Mouse (Mus musculus) Muller cell, postnatal 12 days (primary cell): ENCODE results near the gene Larp6.
A peak's percentile ranks its signal among the peaks of the same experiment; 100 is the strongest.

Experiments
- DNase-seq: peaks from one replicate; pipeline ENCODE4 v3.0.0-alpha.2; 2015; ENCODE audit errors: inconsistent ontology term

Gene Larp6

DNA sequence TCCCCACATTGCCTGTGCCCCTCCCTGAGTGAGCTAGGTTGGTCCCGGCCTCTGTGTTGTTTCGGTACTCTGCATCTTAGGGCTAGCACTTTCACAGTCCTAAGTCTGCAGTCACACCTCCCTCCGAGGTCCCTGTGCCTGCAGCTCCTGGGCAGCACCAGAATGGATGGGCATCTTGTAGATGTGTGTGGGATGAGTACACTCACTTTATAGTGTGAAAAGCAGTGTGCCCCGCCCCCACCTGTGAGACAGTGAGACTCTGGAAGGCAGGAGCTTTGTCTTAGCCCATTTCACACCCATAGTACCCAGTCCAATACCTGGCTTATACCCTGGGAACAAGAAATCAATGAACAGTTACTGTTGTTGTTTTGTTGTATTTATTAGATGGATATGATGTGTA, 2.5 kb downstream of the Larp6 start:
- DNase-seq, result no peak

DNA sequence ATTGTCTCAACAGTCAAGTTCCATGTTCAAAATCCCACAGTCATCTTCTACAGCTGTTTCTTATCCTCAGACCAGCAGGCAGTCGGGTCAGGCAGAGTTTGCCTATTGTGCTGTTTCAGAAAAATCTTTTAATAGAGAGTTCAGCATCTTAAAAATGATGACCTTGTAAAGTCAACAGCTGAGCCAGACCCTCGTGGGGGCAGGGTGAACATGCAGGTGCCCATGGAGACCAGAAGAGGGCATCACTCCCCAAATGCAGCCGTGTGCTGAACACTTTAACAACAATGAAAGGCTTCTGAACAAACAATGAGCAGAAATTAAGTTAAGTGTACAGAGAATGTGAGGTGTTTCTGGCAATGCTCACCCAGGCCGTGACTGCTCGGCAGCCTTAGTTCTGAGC, 3.0 kb downstream of the Larp6 start:
- DNase-seq, result no peak

DNA sequence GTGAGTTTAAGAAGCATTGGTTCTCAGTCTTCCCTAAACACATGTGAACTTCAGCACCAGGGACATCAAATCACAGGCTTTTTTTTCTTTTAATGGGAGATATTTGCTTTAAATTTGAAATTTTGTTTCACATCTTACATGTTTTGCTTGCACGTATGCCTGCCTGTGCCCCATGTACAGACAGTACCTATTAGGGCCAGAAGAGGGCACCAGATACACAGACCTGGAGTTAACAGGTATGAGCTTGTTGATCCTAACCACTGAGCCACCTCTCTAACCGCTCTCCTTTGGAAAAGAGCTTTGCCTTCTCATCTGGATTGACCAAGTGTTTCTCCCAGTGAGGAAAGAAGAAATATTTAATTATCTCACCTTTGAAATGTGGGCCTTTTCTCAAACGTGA, 5.5 kb downstream of the Larp6 start:
- no peak for DNase-seq

DNA sequence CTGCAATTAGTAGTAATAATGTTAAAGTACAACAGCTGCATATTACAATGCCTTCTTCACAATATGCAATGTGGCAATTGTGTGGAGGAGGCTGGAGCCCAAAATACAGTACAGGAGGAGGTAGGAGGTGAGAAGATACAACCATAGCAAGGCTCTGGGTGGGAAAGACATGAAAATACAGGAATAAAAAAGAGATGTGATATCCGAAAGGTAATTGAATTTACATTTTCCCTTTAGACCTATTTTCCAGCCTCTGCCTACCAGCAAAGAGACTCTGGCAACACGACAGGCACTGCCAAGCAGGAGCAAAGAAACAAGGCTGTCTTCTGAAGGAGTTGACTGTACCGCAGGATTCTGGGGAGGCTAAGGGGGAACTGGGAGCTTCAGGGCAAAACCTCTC, 6.9 kb downstream of the Larp6 start:
- DNase-seq, result no peak

DNA sequence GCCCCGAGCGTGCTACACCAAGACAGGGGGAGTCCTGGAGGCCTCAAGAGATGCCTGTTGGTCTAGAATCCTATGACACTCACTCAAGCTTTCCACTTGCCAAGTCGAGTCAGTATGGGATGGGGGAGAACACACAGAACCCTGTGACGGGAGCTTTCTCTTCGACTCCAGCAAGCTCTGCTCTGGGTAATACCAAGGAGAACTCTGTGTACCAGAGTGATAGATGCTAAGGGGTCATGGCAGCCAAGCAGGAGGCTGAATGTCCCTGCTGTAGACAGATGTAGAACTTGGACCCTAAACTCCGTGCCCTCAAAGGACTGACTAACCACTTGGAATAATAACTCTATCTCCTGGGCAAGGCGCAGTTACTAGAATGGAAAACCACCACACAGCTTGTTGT, 12.2 kb downstream of the Larp6 start:
- DNase-seq, result no peak

DNA sequence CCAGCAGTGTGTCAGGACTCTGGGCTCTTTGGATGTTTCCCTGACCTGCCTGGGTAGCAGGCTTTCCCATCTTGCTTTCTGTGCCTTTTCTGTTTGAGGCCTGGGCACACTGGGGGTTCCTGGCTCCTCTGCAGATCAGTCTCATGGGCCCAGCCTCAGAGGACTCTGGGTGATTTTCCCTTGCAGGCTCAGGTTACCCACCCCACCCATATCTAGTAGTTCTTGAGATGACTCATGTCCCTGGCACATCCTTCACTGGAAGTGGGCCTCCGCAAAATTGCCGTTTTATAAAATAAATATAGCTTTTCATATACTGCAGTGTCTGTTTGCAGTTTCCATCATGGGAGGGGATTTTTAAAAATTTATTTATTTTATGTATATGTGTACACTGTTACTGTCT, 21.5 kb downstream of the Larp6 start:
- no peak for DNase-seq

DNA sequence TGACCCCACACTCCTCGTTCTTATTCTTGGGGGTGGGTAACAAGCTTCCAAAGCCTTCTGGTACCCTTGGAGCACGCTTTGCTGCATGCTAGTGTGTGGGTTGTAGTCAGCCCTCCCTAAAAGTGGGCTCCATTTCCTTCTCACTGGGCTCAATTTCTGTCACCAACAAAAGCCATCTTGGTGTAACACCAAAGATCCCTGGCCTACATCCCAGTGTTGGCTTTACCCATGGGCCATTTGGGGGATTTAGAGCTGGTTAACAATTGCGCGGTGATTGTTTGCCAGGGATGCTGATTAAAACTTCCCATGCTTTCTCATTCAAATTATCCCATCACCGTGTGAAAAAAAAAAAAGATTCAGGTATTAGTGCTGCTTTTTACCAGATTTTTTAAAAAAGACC, 26.3 kb downstream of the Larp6 start:
- no peak for DNase-seq

DNA sequence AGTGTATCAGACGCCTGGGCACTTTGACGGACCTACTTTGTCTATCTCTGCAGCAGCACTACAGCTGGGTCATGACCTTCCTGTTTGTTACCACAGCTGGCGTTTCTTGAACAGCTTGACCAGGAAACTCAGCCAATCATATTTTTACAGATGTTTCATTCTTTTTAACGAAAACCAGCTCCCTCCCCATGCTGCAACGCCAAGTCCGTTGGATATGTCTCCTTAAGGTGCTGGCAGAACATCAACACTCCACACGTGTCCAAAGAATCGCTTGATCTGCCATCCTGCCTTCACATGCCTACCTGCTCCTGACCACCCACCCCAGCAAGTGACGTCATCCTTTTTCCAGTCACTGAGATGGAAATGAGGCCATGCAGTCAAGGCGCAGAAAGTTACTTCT, 28.6 kb downstream of the Larp6 start:
- DNase-seq, result no peak

DNA sequence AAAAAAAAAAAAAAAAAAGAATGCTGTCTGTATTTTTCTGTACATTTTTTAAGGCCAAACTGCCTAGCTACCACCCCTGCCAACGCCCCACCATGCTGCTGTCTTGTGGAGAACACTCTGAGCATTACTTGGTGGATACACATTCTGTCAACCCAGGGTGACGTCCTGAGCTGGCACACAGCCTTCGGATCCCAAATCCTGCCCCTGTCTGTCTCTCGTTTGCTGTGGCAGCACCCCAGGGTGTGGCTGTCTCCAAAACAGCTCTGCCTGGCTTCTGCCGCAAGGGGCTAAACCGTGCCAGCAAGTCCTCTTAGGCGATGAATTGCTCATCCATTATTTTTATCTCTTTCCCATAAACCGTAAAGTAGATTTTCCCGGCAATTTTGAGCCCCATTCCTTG, 29.7 kb downstream of the Larp6 start:
- no peak for DNase-seq

DNA sequence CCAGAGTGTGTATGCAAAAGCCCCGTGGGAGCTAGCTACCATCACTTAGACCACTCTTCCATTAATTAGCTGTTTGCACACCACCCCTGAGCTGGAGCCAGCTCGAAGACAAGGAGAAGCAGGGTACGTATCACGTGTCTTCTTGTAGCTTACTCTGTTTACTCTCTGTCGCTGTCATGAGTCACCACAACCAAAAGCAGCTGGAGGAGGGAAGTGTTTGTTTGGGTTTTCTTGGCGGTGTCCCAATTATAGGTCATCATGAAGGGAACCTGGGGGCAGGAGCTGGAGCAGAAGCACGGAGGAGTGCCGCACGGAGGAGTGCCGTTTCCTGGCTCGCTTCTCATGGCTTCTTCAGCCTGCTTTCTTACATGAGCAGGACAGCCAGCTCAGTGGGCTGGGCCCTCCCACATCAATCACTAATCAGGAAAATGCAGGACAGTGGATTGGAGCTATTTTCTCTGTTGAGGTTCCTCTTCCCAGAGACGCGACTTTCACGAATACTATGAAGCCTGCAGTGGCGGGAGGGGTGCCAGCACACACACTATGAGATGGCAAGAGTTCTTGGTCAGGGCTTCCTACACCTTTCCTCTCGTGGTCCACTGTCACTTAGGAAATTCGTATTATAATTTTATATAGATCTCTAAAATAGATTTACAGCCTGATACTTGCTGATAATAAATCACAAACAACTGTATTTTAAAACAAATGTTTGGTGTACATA, 30.6 kb downstream of the Larp6 start:
- DNase-seq, result peak; percentile 77

DNA sequence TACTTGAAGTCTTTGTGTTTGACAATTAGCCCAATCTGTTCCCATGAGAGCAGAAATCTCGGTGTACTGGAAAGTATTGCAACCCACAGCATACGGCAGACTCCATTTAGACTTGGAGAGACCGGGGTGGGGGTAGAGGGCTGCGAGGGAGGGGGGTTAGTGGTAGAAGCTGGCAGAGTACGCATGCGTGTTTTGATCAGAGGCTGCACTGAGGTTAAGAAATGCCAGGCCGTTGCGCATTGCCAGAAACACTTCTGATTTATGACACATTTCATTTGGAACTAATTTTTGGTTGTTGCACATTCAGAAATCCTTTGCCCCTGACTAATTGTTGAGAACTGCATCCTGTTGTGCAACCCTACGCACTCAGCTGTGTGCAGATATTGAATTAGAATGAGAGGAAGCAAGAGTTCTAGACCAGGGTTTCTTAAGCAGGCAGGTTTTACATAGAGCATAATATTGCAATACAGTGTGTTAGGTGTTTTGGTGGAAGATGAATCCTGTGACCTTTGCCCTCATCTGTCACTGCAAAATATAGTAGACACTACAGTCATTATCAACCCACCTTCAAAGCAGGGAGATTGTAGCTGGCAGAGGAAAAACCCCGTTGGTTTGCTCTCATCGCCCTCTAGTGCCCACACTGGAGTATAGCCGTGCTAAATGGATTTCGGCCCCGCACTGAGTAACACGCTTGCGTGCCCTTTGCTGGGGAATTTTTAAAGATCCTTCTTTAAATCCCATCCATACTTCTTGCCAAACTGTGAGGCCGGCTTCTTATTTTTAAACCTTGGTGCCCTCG, 31.6 kb downstream of the Larp6 start:
- DNase-seq, result peak; percentile 70

DNA sequence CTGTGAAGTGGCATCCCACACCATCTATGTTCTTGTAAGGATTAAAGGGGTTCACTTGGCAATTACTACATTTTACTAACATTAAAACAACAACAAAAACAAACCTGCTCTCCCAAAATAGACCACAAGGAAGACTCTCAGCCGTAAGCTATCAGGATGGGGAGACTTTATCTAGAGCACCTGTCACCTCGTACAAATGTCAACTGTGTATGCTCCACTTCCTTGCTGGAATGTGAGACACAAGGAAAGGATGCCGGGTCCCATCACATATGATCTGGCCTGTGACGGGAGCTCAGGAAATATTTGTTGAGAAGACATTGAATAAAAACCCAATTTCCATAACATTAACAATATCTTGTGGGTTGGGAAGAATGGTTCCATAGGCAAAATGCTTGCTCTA, 32.2 kb downstream of the Larp6 start:
- peak; percentile 65 for DNase-seq

DNA sequence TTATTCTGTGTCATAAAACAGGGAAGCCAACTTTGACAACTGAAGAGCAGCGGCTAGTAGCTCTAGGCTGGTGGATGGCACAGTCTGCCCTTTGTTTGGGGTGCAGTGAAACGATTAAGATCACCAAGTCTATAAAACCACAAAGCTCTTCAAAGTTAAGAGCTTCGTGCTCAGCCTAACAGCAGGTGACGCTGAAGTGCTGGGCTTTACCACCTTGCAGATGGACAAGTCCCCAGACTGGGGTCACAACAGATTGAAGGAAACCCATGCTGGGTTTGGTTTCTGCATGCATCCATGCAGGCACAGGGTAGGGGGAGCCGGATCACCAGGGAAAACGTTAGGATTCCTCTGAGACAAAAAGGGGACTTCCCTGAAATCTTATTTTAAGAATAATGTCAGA, 33.8 kb downstream of the Larp6 start:
- no peak for DNase-seq

DNA sequence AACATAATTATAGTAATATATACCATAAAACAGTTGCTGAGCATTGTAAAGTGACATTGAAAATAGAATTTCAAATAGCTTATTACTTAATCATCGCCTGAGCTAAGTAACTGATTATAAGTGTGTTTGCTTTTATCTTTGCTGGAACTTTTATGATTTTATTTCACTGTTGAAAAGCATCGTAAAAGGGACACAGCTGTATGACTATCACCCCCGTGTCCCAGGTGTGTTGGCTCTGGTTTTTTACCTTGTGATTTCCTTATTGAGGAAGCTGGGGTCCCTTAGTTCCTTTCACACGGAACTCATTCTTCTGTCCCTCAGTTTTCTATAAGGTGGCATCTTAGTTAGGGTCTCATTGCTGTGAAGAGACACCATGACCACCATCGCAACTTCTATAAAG, 34.9 kb downstream of the Larp6 start:
- no peak for DNase-seq

DNA sequence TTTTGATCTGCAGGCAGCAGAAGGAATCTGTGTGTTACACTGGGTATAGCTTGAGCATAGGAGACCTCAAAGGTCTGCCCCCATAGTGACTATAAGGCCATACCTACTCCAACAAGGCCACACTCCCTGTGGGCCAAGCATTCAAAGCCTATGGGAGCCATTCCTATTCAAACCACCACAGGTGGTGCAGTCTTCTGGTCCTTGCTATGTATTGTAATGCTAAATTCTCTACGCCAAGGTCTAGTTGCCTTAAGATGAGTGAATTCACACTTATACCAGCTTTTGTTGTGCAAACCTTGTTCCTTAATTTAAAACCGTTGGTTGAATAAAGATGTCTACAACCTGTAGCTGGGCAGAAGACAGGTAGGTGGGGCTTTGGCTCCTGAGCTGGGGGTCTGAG, 35.4 kb downstream of the Larp6 start:
- no peak for DNase-seq

DNA sequence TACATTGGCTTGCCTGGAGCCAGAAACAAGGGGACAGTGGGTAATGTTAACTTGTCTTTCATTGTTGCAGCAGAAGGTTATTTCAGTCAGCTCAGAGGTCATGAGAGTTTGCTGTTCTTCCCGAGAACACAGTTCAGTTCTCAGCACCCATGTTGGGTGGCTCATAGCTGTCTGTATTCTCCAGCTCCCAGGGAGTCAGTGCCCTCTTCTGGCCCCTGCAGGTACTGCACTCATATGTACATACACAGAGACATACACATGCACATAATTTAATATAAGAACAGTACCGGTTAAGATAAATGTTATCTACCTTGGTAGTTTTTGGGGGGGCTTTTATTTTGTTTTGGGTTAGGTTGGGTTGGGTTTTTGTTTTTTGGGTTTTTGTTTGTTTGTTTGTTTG, 36.3 kb downstream of the Larp6 start:
- DNase-seq, result no peak

DNA sequence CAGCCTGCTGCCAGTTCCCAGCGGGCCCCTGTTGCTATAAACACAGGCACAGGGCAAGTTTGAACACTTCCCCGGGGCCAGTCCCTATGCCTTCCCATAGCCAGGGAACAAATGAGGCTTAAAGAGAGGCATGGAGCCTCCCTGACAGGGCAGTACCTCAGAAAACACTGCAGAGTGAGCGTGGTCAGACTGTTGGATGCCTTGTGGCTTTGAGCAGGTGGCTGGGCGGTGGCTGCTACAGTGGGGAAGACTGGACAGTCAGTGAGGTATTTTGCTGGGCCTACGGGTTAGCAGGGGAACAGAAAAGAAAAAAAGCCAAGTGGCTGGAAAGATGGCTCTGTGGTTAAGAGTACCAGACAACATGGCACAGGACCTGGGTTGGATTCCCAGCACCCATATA, 38.3 kb downstream of the Larp6 start:
- DNase-seq, result no peak

DNA sequence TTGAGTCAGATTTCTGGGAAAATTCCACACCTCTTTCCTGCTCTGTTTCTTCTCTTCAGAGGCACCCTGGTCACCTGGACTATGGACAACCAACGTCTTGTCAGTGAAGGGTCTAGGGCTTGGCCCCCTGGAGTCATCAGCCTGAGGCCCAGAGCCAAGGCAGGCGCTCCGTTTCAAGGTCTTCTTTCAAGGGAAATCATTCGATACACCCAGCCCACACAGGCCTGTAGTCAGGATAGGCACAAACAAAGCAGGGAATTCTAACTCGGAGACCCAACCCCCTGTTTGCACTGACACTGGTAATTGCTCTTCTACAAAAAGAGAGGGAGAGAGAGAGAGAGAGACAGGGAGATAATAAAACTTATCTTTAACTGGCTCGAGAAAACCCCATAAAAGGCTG, 39.2 kb downstream of the Larp6 start:
- no peak for DNase-seq

DNA sequence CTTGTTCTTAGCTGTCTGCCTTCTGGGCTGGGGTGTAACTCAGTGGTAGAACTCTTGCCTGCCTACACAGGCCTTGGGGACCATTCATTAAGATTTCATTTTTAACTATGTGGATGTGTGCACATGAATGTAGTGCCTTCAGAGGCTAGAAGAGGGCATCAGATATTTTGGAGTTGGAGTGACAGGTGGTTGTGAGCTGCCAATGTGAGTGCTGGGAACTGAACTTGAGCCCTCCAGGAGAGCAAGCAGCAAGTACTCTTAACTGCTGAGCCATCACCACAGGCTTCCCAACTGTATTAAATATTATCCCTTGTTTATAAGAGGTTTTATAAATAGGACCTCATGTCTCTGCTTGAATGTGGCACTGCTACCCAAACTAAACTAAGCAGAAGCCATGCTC, 39.8 kb downstream of the Larp6 start:
- no peak for DNase-seq

DNA sequence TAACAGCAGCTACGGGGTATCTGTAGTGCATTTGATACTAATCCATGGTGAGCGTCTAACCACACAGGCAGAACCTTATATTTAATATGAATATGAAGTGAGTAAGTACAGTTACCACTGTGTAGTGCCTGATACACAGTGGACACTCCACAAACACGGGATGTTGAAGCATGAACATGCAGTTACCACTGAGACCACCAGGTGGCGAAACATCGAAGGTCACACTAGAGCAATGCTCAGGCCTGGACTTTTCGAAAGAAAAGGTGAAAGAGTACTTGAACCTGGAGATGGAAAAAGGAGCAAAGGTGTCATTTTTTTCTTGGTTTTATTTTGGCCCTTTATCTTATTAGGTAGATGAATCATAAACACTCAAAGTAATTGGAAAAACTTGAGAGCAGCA, 43.5 kb downstream of the Larp6 start:
- no peak for DNase-seq

DNA sequence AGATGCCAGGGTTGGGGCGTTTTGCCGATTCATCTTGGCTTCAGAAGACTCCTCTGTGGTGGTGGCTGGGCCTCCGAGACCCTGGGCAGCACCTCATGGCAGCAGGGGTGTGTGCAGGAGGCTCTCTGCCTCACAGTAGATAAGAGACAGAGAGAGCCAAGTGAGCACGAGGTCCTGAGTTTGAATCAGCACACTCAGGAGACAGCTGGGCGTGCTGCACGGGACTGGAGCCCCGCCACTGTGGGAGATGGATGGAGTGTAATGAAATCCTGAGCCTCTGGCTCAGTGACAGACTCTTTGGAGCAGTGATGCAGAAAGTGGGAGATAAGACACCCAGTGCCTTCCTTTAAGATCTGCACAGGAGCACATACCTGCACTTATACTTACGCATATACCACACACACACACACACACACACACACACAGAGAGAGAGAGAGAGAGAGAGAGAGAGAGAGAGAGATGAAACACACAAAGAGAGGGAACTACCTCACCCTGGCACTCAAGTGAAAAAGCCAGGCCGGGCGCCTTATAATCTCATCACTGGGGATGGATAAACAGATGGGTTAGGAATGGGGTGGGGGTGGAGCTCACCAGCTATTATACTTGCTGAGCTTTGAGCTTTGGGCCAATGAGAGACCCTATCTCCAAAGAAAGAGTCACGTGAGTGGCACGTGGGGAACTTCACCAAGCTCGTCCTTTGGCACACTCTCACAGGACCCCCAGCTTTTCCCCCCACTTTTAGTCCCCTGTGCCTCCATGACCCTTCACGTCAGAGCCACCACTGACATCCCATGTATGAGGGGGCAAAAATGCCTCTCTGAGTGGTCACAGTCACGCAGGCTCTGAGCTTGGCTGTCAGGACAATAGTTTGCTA, 44.3 kb downstream of the Larp6 start:
- no peak for DNase-seq

DNA sequence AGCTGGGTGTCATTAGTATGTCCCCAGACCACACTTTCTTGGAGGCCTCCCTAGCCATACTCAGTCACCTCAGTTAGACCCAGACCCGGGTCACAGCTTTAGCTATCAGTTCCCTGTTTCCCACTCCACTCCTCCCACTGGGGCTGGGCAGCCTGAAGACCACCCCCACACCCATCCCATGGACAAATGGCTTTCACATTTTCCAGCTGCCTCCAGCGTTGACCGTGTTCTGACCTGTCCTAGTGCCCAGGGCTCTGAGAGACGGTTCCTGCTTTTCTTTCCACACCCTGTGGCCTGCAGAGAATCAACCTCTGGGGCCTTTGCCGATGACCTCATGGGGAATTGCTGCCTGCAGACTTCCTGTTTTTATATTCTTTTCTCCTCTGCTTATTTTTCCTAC, 45.0 kb downstream of the Larp6 start:
- DNase-seq, result no peak
